Mouse (Mus musculus) lung, postnatal 10 days (tissue): ENCODE measurements at regions not wholly inside any gene's neighbourhood (a gene's known extent, or its start where the extent isn't known, plus 50 kb on each side); places are given as distances from the start of the nearest gene placed in this dataset.
A peak's percentile ranks its signal among the peaks of the same experiment; 100 is the strongest.

ENCODE experiments used
- DNase-seq: peaks from one replicate; pipeline ENCODE4 v3.0.0; 2021

DNA sequence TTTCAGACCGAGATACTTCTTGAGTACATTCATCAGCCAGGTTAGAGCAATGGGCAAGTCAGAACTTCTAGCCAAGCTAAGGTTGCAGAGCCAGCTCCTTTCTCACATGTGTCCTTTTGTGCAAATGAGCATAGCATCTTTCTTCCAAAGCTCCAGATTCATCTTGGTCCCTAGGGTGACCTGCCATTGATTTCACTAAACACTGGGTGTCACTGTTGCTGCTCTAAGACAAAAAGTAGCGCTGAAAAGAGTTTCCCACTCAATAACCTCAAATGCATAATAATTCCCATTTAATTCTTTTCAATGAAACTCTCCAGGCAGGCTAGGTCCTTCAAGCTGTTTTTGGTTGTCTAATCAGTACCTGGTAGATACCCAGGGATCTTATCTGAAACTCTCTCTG, 688.6 kb upstream of the BB014433 start:
- no peak for DNase-seq

DNA sequence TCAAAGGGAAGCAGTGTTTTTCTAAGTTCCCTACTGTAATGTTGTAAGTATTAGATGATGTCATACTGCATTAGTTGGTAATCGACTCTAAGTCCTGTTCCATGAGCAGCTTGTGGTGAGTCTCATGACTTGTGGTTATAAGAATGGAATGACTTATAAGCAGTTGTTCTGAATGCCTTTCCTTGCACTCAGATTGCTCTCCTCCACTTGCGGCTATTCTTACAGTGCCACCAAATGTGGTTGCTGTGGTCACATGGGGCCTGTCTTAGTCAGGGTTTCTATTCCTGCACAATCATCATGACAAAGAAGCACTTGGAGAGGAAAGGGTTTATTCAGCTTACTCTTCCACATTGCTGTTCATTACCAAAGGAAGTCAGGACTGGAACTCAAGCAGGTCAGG, 685.4 kb upstream of the BB014433 start:
- DNase-seq, result no peak

DNA sequence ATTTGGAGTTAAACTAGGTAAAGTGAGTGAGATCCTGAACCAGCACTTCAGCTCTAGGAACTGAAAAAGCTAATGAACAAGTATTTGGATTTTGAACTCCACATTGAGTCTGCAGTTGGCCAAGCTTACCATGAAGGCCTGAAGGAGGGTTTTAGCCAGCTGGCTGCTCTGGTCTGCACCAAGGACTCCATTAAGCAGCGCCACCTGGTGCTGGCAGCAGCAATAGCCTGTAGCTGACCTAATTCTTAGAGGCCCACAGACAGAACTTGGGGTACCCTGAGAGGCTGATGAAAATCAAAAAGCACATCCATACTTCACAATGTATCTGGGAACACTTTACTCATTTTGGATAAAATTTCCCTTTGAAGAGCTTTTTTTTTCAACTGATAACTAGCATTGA, 683.2 kb upstream of the BB014433 start:
- DNase-seq, result peak; percentile 34

DNA sequence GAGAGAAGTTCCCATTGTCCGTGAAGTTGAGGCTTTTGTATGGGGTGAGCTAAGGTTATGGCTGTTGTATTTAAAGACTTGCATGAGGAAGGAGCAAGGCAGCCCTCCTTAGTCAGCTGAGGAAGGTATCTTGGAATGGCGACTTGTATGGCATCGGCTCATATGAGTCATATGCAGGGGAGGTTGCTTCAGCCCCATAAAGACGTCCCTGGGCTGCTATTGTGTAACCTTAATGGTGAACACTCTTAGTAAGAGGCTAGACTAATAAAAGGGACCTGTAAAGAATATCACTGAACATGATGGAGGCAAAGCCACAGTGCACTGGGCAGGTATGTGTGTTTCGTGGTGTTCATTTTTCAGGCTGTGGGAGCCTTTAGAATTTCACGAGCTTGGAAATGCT, 680.4 kb upstream of the BB014433 start:
- DNase-seq, result no peak
